Mouse (Mus musculus): ENCODE measurements at regions not wholly inside any gene's neighbourhood (a gene's known extent, or its start where the extent isn't known, plus 50 kb on each side); places are given as distances from the start of the nearest gene placed in this dataset.
A peak's percentile ranks its signal among the peaks of the same experiment; 100 is the strongest.

GRCm38 (mm10) chr3:139885942-139886860 is 680.7 kb downstream of the Stpg2 start:
- intact Hi-C loops (cut with DNase I), result no loop called here
- peak in 1 of 2 experiments; percentile 2 for DNase-seq

GRCm38 (mm10) chr3:139887265-139887664 is 681.8 kb downstream of the Stpg2 start:
- no peak for DNase-seq
- intact Hi-C loops (cut with DNase I), result no loop called here

DNA sequence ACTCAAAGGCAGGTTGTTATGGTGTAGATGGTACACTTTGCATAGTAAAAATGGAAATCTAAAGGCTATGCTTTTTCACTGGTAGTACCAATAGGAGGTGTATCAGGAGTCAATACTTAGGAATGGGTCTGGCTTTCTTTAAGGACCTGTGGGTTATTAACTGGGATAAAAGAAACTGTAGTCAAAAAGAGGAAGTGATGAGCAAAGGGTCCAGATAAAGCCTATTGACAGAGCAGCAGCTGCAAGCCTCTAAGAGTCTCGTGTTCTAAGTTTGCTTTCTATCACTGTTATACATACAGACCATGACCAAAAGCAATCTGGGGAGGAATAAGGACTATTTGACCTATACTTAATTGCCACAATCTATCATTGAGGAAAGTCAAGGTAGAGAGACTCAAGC is 683.0 kb downstream of the Stpg2 start:
- intact Hi-C loops (cut with DNase I), result no loop called here
- DNase-seq, result no peak

- intact Hi-C loops (cut with DNase I), result no loop called here
- DNase-seq, result no peak
These were observed 684.7 kb downstream of the Stpg2 start for GRCm38 (mm10) chr3:139890186-139890585.

GRCm38 (mm10) chr3:139897894-139898293 is 692.4 kb downstream of the Stpg2 start:
- intact Hi-C loops (cut with DNase I), result no loop called here
- DNase-seq, result no peak

- DNase-seq, result no peak
- intact Hi-C loops (cut with DNase I), result no loop called here
These were observed 693.7 kb downstream of the Stpg2 start for GRCm38 (mm10) chr3:139899213-139899612.

GRCm38 (mm10) chr3:139913639-139914330 is 708.3 kb downstream of the Stpg2 start:
- intact Hi-C loops (cut with DNase I), result no loop called here
- no peak for DNase-seq

DNA sequence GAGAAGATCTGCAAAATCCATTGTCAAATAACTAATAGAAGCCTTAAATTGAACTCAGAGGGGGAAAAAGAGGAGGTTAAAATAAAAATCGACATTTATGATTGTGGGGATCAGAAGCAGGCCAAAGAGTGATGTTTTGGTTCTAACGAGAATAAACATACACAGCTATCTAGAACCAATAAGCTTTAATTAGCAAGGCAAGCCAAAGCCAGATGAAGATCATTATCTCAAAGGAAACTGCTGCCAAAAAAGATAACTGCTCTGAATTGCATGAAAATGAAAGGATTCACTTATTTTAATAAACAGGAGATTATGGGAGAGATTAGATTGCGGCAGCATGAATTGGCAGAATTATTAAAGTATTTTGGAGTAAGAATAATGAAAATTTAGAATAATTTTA is 716.8 kb downstream of the Stpg2 start:
- no peak for DNase-seq
- intact Hi-C loops (cut with DNase I), result no loop called here

DNA sequence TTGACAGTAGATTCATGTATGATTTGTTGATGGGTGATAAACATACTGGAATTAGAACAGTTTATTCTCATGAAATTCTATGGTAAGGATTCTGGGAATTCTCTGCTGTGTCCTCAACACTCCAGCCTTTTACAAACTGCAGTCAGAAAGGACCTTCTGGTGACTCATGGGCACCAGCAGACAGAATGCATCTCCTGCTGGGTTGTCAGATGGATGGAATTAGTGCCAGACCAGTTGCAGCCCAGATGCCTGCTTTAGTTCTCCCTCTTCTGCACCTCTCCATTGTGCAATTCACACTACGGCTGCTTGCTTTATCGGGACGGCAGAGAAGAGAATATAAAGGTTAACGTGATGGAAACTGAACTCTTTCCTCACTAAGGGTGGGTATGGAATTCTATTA is 727.5 kb downstream of the Stpg2 start:
- intact Hi-C loops (cut with DNase I), result no loop called here

DNA sequence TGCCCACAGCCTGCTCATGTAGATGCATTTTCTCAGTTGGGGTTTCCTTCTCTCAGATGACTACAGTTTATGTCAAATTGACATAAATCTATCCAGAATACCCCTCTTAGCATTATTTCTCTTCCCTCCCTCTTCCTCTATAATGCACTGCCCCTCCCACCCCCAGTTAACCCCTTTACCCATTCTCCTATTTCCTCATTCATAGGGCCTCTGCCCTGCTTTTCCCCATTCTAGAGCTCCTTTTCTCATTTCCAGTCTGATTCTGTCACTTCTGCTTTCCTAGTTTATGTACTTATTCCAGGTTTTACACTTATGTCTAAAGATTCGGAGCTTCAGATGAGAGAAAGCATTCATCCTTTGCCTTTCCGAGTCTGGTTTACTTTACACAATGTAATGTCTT is 740.7 kb downstream of the Stpg2 start:
- intact Hi-C loops (cut with DNase I), result no loop called here
- no peak for DNase-seq

More for the DNA sequence above, 727.5 kb downstream of the Stpg2 start:
- DNase-seq, result no peak

GRCm38 (mm10) chr3:139947247-139947646 is 741.8 kb downstream of the Stpg2 start:
- DNase-seq, result no peak
- intact Hi-C loops (cut with DNase I), result no loop called here

- intact Hi-C loops (cut with DNase I), result no loop called here
- no peak for DNase-seq
These were observed 743.6 kb downstream of the Stpg2 start for GRCm38 (mm10) chr3:139949096-139949495.

DNA sequence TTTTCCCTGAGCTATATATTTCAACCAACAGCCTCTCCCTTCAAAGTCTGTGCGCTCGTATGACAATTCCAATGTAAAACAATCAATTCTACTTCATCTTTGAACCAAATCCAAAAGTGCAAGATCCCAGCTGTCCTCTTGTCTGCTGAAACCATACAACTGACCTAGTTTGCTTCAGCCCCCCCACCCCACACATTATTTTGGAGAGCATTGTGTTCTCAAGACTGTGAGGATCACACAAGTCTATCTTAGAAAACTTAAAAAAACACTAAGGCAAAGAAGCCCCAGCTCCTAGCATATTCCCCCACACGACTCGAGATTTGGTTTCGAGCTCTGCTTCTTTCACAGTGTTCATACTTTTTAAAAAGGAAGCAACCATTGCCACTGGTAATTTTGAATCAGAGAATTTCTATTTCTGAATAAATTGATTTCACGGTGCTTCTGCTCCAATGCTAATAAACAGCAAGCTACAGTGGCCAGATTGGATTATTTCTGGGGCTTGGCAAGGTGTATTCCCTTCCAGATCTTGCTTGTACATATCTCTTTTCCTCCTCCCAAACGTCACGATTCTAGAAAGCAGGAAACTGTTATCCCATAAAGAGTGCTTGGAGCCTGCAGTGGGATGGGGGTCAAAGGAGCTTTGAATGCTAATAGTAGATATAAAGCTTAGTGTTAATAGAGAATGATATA is 744.7 kb downstream of the Stpg2 start:
- intact Hi-C loops (cut with DNase I), result no loop called here
- no peak for DNase-seq

- DNase-seq, result no peak
- intact Hi-C loops (cut with DNase I), result no loop called here
These were observed 746.0 kb downstream of the Stpg2 start for GRCm38 (mm10) chr3:139951516-139951915.

DNA sequence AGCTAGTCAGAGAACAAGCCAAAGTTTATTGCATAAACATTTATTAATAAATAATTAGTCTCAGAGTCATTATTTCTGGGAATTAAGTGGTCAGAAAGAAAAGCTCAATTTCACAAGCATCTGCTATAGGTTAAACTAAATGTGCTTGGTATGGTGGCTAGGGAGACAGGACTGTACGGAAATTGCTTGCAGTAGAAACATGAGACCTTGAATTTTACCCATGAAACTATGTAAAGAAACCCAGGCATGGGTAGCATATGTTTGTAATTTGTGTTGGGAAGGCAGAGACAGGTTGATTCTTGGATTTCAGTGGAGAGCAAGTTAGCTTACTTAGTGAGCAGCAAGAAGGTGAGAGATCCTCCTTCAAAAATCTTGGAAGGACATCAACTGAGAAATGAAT is 772.7 kb downstream of the Stpg2 start:
- intact Hi-C loops (cut with DNase I), result no loop called here
- DNase-seq, result no peak

GRCm38 (mm10) chr3:139985830-139986481 is 780.5 kb downstream of the Stpg2 start:
- intact Hi-C loops (cut with DNase I), result no loop called here
- DNase-seq, result no peak

GRCm38 (mm10) chr3:139988938-139989337 is 783.4 kb downstream of the Stpg2 start:
- no peak for DNase-seq
- intact Hi-C loops (cut with DNase I), result no loop called here

- DNase-seq, result no peak
- intact Hi-C loops (cut with DNase I), result no loop called here
These were observed 783.9 kb downstream of the Stpg2 start for GRCm38 (mm10) chr3:139989380-139989779.

DNA sequence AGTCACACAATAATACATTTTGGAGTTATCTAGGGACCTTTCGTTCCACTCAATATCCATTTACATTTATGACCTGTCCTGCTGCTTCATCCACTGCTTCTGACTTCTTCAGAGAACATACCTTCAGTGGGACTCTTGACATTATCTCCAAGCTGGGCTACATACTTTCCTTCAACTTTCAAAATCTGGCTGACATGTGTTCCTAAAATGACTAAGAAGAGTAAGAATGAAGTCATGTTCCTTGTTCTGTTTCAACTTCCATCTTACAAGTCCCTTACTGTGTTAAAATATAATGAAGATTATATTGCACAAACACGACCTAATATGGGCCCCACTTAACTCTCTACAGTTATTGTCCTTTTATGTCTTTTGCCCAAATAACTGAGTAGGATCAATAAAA is 807.0 kb downstream of the Stpg2 start:
- no peak for DNase-seq
- intact Hi-C loops (cut with DNase I), result no loop called here

- DNase-seq, result no peak
- intact Hi-C loops (cut with DNase I), result no loop called here
These were observed 828.6 kb downstream of the Stpg2 start for GRCm38 (mm10) chr3:140034101-140034500.

DNA sequence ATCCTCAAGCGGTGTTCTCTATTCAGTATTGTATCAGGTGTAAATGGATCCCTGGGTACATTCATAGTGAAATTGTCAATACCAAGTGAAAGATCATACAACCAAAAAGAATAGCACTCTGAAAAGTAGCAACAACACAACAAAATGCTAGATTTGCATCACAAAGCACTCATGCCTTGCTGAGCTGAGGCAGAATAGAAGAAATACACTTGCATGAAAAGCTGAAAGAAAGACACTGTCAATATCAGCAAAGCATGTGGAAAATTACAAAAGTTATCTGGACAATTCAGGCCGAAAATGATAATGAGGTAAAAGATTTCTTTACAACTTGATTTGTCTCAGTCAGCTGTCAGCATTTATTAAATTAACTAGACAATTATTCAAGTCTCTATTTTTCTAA is 829.6 kb downstream of the Stpg2 start:
- no peak for DNase-seq
- intact Hi-C loops (cut with DNase I), result no loop called here

Measured in heart, postnatal 36 days (tissue).